Mouse (Mus musculus) adrenal gland, postnatal 4 days (tissue): ENCODE measurements around the gene Kcnip1. TPM values are rescaled to one million over a fixed set of nuclear protein-coding genes. Genes with fewer than 3 reads are reported as not detected.

Experiments used
- DNase-seq, 2 experiments: peaks; one replicate each; pipeline ENCODE4 v3.0.0; 2021 to 2022; ENCODE audit warnings: low spot score in 2 of 2, mixed read lengths in 2 of 2
- total RNA-seq, 2 experiments: library from RNA; stranded (reverse); gene quantifications; 2 replicates each; pipeline ENCODE4 v1.2.3; 2021

Gene Kcnip1
- total RNA-seq, 2 experiments from 2014 or later, result 6.6 to 7.3 TPM

DNA sequence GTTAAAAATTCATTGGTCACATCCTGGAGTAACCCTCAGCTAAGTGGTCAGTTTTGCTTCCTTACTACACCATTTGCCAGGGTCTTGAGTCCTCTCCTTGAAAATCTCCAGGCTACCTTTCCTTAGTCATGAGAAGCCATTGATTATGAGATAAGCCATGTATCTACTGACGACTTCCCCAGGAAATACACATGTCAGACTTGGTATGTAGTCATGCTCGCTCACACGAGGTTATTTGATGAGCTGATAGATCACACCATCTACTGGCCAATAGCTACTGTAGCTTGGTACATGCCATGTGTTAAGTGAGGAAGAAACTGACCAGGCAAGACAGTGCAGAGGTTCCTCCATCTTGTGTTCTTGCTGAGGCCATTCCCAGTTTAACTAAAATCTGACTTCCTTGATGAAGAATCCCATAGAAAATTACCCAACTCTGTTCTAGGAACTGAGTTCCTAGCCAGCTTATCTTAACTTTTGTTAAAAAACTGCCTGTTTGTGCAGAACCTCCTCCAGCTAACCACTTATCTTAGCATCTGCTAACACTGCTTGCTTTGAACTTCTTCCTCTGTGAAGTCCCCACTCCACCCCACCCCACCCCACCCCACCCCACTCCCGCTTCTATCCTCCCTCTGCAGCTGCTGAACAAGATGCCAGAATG, 53.4 kb downstream of the Kcnip1 start:
- DNase-seq, result no peak

DNA sequence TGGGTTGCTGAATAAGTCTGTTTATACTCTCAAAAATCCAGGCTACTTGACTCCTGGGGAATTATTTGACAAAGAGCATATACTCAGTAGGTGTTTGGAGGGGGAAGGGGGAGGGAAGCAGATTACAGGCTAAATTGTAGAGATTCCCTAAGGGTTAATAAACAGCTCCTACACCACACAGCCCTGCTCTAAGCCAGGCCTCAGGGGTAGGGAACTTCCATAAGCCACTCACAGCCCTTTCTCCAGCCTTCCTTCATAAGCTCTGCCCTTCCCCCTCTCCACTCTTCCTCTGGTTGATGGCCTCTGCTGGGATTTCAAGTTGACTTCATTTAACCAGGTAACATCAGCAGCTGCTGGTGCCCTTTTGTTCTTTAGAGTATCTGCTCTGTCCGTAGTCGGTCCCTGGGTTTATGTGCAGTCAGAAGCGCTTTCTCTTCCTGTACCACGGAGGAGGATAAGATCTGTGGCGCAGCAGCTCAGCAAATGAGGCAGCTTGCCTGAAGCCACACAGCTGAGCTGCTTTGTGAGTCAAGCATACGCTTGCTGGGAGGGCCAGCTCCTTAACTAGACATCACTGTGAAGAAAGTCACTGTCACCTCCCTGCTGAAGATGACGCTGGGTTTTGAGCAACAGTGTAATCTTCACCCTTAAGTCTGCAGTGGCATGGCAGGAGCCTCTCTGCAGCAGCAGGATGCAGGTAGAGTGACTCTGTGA, 54.2 kb downstream of the Kcnip1 start:
- DNase-seq, result no peak

DNA sequence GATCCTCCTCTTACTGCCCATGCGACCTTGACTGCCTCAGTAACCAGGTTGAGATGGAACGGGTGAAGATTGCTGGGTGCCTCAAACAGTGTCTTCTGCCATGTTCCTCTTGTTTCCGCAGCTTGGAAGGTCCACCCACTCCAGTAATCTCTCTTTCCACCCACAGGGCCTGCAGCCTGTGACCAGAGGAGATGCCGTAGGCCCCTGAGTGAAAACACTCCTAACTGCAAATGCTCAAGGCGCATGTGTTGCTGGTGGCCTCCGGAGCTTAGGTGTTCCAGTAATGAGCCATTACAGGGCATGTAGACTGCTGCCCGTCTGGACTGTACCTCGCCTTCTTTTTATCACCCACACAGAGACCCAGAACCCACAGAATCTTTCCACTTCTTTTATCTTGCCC, 55.3 kb downstream of the Kcnip1 start:
- DNase-seq, result no peak

DNA sequence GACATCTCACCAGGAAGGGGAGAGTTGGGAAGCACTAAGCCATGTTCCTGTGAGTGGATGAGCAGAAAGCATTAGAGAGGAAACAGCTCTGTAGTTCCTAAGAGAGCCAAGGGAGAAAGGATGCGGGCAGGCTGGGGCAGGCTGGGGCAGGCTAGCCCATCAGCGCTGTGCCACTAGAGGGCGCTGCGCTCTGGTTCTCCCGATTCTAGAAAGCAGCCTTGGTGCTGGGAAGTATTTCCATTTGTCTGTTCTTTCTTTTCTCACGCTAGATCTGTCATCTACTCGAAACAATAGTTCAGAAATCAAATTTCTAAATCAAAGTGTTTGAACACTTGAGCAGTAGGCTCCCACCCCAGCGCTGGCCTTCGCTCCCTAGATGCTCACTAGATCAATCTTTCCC, 58.7 kb downstream of the Kcnip1 start:
- no peak for DNase-seq

DNA sequence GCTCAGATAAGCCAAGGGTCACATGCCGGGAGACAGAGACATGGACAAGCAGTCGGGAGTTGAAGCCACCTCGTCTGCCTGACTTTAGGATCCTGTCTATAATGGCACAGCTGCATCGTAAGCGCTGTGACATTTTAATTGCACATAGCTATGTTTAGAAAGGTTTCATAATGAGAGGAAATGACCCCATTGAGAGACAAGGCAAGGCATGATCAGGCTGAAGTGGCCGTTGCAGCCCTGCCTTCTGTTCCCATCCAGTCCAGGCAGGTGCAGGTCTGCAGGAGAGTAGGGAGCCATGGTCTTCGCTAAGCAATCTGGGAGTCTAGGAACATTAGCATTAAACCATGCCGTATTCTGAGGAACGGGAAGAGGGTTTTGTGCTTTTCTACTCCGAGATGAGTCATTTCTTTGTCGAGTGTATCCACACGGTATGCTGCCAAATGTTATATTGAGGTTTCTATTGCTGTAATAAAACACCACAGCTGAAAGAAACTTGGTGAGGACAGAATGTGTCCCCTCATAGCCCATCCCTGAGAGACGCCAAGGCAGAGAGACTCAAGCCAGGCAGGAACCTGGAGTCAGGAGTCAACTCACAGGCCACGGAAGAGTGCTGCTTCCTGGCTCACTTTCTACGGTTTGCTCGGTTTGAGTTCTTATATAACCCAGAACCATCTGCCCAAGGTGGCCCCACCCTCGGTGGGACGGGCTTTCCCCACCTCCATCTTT, 60.4 kb downstream of the Kcnip1 start:
- DNase-seq, result no peak

DNA sequence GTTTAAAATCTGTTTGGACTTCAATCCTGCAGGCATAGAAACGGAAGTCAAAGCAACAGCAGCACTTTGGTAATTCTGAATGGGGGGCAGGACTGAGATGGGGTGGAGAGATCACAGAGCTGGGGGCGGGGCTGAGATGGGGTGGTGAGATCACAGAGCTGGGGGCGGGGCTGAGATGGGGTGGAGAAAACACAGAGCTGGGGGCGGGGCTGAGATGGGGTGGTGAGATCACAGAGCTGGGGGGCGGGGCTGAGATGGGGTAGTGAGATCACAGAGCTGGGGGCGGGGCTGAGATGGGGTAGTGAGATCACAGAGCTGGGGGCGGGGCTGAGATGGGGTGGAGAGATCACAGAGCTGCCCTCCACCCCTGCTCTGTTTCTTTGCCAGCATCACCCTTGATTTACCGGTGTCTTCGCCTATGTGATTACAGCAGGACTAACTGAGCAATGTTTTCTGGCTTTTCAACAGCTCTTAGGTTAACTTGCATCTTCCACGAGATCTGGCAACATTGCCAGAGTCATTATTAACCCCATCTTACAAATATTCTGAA, 61.0 kb downstream of the Kcnip1 start:
- DNase-seq, result no peak

DNA sequence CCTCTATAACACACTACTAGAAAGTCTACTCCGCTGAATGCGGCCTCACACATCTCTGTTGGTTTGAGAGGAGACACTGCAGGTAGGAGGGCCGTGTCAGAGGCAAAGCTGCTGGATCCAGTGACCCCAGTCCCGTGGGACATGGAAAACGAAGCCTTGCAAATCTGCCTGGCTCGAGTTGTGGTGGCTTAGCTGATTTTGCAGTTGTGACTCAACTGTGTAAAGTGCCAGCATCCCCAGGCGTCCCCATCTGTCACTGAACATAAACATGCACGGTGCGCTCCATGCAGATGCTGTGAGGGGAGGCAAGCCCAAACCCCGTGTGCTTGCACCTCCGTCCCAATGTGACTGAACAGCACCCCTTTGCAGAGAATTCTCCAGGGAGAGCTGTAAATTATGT, 63.5 kb downstream of the Kcnip1 start:
- DNase-seq, result no peak

DNA sequence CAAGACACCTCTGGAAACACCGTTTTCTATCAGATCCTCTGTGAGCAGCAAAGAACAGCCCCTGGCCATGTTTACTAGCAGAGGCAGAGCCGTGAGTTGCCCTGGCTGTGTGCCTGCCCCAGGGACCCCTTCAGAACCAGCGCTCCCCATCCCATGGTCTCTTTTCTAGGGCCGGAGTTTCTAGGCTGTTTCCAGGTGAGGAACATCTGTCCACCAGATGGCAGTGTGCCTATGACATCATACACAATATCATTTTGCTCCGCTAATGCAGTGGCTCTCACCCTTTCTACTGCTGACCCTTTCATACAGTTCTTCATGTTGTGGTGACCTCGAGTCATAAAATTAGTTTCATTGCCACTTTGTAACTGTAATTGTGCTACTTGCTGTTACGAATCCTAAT, 64.3 kb downstream of the Kcnip1 start:
- DNase-seq, result no peak

DNA sequence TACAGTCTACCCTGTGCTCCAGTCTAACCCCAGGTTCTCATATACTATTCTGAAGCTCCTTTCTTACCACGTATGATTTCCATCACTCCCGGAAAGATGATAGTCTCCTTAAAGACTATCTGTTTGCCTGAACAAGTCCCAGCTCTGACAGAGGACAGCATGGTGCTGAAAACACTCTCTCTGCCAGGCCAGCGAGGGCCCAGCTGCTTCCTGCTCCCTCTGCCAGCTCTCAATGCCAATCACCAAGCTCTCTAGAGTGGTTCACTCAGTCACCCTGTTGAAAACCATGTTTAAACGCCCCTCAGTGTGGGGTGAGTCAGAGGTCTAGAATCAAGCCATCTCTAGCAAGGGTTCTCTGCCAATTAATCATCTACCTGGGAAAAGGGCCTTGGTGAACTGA, 65.1 kb downstream of the Kcnip1 start:
- no peak for DNase-seq

DNA sequence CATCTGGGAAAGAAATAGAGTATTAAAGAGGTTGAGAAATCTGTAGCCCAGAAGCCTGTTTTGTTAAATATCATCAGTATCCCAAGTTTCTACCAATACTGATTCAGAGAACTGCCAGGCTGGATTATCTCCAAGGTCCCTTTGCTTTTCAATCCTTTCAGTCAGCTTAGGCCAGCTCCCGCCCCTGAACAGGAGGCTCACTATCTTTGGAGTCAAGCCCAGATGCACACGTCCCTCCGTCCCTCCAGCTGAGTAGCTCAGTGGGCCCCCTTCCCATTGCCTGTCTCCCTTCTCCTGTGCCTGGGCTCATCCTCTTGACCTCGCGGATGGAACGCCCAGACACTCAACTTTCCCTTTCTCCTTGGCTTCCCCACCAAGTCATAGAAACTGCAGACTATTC, 65.6 kb downstream of the Kcnip1 start:
- no peak for DNase-seq

DNA sequence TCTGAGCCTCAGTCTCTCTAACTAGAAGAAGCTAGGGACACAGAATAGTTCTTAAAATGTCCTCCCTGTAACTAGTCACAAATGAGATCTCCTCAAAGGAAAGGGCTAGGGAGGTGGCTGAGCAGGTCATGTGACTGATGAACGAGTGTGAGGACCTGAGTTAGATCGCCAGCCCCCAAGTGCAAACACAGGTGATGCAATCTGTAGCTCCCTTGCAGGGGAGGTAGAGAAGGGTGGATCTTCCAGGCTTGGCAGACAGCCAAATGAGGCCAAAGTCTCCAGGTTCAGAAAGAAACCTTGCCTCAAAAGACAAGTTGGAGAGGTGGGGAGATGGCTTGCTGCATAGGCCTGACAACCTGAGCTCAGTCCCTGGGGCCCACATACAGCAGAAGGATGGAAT, 66.4 kb downstream of the Kcnip1 start:
- DNase-seq, result no peak

DNA sequence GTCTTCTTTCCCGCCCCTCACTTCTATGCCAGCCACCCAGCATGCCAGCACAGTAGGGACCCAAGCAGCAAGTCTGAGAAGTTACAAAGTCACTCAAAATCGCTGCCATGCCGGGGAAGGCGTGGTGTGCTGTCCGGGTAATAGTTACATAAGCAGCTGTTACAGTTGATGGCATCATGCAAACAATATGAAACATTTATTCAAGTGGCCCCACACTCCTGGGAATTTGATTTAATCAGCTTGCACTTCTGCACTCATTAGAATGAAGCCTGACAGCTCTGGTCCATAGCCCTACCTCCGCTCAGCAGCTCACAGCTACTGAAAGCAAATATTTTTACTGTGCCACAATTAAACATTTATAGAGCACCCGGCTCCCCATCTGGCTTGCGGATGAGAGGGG, 67.2 kb downstream of the Kcnip1 start:
- no peak for DNase-seq

DNA sequence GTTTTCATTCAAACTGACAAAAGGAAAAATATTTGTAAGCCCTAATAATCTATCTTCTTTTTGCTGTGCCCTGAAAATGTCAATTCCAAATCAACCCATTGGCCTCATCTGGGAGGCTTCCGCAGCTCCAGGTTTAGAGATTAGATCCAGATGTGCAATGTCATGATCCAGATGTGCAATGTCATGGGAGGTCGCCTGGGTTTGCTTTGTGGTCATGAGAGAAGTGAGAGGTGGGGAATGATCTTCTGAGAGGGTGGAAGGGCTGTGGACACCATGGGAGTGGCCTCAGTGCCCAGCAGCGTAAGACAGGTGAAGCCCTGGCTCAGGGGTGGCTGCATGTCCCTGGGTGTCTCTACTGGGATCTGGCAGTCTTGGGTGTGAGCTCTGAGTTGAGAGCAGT, 69.9 kb downstream of the Kcnip1 start:
- no peak for DNase-seq

DNA sequence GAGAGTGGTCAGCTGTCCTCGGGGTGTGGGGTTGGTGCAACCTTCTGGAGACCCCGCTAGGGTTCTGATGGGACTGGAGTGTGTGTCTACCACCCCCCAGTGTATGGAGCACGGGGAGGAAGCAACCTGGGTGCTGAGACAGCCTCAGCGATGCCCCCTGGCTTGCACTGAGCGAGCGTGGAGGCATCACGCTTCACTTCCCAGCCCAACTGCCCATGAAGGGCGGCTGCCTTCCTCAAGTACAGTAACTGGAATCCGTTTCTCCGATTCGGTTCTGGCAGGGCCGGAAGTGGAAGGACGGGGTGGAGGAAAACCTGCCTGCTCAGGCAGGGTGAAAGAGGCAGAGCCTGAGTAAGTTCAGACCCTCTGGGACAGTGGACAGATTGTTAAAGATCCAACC, 71.5 kb downstream of the Kcnip1 start:
- DNase-seq, result no peak

DNA sequence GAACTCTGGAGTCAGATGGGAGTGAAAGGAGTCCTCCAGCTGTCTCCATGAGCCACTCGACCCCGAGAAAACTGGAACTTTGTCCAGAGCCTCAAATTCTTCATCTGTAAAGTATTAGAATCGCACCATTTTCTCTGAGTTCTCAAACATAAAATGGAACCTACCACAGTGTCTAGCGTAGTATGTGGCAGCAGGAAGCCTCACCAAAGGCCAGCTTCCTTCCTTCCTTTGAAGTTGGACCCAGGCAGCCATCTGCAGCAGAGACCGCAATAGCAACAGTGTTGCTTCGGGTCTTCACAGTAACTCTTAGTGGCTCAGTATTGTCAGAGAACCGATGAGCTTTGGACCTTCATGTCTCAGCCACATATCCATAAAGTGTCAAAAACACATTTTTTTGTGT, 73.1 kb downstream of the Kcnip1 start:
- no peak for DNase-seq

DNA sequence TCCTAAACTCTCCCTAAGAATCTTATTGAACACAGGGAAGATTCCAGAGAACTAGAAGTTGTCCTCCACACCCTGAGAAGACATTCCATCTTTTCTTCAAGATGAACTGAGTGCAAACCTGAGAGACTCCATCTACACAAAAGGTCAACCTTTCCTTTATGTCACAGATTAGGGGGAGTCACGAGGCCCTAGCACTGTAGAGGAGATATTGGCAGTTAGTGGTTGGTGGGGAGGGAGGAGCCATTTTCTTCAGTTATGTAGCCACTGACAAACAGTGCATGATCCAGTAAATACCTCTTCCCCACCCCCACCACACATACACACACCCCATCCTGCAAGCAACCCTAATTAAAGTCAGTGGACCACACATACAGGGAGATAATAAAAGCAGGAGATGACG, 74.5 kb downstream of the Kcnip1 start:
- DNase-seq, result no peak

DNA sequence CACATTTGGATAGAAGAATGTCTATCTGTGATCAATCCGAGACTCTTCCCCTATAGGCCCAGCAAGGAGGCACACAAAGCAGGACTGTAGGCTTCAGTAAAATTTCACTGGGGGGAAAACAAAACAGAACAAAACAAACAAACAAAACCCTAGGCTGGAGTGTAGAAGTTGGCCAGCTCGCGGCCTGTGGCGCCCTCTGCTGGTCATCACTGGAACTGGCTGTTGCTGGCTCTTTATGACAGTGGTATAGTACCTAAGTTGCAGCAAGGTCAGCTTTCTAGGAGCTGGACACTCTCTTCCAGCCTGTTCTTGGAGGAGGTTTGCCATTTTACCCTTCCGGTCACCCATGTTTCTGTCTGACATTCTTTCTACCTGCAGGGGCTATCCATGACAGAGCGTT, 75.4 kb downstream of the Kcnip1 start:
- DNase-seq, result peak; percentile 45 to 49

DNA sequence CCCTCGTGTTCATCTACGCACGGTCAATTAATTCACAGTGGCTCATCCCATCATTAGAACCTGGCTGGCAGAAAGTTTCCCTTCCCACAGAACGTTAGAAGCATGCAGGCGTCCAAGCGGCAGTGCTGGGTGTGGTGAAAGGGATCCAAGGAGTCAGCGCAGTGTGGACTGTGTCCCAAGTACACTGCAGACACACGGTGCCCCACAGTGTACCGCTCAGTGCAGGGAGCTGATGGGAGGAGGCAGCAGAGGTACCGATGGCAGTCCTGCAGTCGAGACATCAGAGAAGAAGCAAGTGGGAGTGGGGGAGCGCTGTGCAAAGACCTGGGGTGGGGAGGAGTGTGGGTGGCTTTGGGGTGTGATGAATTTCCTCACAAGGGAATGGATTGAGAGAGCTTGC, 78.7 kb downstream of the Kcnip1 start:
- no peak for DNase-seq

DNA sequence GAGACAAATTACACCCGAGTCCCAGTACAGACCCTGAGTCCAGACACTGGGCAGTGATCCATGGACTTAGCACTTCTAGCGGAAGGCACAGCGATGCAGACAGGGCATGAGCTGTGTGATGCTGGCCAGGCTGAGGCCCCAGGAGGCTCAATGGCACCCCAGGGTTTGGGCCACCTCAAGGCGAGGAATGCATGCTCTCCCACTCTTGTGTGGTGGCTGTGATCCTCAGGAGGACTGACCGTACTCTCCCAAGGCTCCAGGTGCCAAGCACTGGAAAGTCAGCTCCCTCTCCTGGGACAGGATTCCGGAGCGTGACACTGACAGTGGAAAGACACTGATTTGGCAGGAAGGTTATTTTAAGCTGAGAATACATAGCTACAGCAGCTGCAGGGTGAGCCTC, 79.9 kb downstream of the Kcnip1 start:
- no peak for DNase-seq

DNA sequence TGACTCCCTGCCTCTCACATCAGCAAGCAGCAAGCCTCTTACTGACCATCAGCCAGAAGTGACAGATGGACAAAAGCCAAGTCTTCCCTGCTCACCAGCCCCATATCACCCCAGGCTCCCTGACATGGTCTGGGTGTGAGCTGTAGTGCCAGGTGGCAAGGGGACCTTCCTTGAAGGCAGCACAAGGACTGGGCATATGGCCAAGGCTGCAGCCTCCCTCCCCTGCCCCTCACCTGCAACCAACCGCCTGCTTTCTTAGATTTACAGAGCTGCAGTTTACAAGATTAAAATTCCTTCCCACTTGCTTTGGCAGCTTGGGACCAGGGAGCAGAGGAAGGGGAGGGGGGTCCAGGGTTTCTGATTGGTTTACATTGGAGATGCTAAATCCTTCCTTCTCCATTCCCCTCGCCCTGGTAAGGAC, 80.8 kb downstream of the Kcnip1 start:
- DNase-seq, result no peak

DNA sequence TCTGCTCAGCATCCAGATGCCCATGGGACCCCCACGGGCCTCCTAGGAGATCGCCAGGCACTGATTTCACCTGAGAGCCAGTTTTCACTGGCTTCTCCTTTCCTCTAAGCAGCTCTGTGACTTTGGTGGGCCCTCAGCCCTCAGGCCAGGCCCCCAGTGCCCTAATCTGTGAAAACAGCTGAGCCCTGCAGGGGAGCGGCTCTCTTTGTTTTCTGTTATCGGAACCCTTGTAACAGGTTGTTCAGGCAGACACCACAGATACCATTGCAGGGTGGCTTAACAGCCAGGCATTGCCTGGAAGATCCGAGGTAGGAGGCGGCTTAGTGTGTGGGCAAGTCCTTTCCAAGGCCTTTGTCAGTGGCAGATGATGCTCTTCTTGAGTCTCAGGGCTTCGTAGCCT, 82.0 kb downstream of the Kcnip1 start:
- DNase-seq, result no peak
